Mouse (Mus musculus) subcutaneous adipose tissue, adult 2 months (tissue): ENCODE data around the gene Hist1h3d. TPM values are rescaled to one million over a fixed set of nuclear protein-coding genes. Genes with fewer than 3 reads are reported as not detected.

Experiments
- polyA plus RNA-seq: library from polyadenylated mRNA; depleted of rRNA; stranded (reverse); fragments of >200 nt; gene quantifications from 2 replicates; pipeline ENCODE4 v1.2.3, GENCODE M21; 2012; ENCODE audit warnings: low replicate concordance; rRNA removed

Hist1h3d gene
- polyA plus RNA-seq = 3.8 and 10.6 TPM in 2 replicates

GRCm38 (mm10) chr13:23575271-23575851 is at the start of gene Hist1h3d:
TSS of gene Hist1h3d (plus strand) at chr13:23575763.

GRCm38 (mm10) chr13:23530901-23531875 is 44.4 kb upstream of the Hist1h3d start, which contains the start of gene Hist1h4h:
TSS of gene Hist1h4h (plus strand) at chr13:23531050.

GRCm38 (mm10) chr13:23533560-23534367 is 41.8 kb upstream of the Hist1h3d start, which contains the start of gene Hist1h2af:
TSS of gene Hist1h2af (plus strand) at chr13:23533906.

GRCm38 (mm10) chr13:23535137-23536075 is 40.2 kb upstream of the Hist1h3d start, which contains the start of gene Hist1h3g:
TSS of gene Hist1h3g (plus strand) at chr13:23535422.

GRCm38 (mm10) chr13:23542999-23543607 is 32.5 kb upstream of the Hist1h3d start, which contains the start of gene Hist1h2bh:
TSS of gene Hist1h2bh (minus strand) at chr13:23543392.

GRCm38 (mm10) chr13:23543965-23544786 is 31.4 kb upstream of the Hist1h3d start, which contains the start of gene Hist1h3f:
TSS of gene Hist1h3f (plus strand) at chr13:23544052.

GRCm38 (mm10) chr13:23551146-23551834 is 24.3 kb upstream of the Hist1h3d start, which contains the start of gene Hist1h4f:
TSS of gene Hist1h4f (minus strand) at chr13:23551648.

GRCm38 (mm10) chr13:23552962-23553361 is 22.6 kb upstream of the Hist1h3d start, which contains the start of gene Hist1h1d:
TSS of gene Hist1h1d (plus strand) at chr13:23553262.

GRCm38 (mm10) chr13:23561883-23562659 is 13.5 kb upstream of the Hist1h3d start, which contains the start of gene Hist1h3e:
TSS of gene Hist1h3e (minus strand) at chr13:23562369.

GRCm38 (mm10) chr13:23571022-23571503 is 4.5 kb upstream of the Hist1h3d start, which contains the start of the genes Hist1h2ae and Hist1h2bg:
TSS of gene Hist1h2ae (minus strand) at chr13:23571220.
TSS of gene Hist1h2bg (plus strand) at chr13:23571396.

GRCm38 (mm10) chr13:23573898-23574524 is 1.6 kb upstream of the Hist1h3d start, which contains the start of the genes Hist1h2bf and Hist1h2ad:
TSS of gene Hist1h2bf (minus strand) at chr13:23574196.
TSS of gene Hist1h2ad (plus strand) at chr13:23574381.

GRCm38 (mm10) chr13:23581408-23582218 is 6.0 kb downstream of the Hist1h3d start, which contains the start of gene Hist1h4d:
TSS of gene Hist1h4d (plus strand) at chr13:23581598.

GRCm38 (mm10) chr13:23620733-23621531 is 45.4 kb downstream of the Hist1h3d start, which contains the start of gene Hist1h2be:
TSS of gene Hist1h2be (minus strand) at chr13:23621124.

GRCm38 (mm10) chr13:23622175-23622671 is 46.7 kb downstream of the Hist1h3d start, which contains the start of gene Hist1h1e:
TSS of gene Hist1h1e (minus strand) at chr13:23622558.

